Mouse (Mus musculus) spleen, postnatal 14 days (tissue): ENCODE measurements at regions not wholly inside any gene's neighbourhood (a gene's known extent, or its start where the extent isn't known, plus 50 kb on each side); places are given as distances from the start of the nearest gene placed in this dataset.
"Not testable (repeated sequence)": the region's sequence is repeated elsewhere in the genome, so short reads cannot be mapped to it uniquely, and the experiment has no call there.

Source experiments
- DNase-seq, 2 experiments: peaks; one replicate each; pipeline ENCODE4 v3.0.0; 2021 to 2022; ENCODE audit warnings: low spot score in 2 of 2

DNA sequence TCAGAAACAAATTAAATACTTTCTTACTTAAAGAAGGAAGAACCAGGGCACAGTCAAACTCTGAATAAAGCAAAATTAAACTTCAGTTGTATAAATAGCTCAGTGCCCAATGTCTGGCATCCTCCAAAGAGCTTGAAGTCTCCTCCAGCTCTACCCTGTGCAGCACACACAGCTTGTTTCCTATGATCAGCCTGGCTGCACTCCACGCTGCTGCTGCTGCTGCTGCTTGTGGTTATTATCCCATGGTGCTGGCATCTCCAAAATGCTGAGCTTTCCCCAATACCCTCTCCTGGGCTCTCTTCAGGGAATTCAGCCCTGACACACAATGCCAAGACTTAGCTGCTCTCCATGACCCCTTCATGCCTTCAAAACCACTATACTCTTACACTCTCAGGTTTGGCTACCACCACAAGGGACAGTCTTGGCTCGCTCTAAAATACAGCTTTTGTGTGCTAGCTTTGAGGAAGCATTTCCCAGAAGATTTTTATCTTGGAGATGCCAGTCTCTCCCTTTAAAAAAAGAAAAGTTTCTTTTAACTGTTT is 121.0 kb downstream of the Rab10 start:
- DNase-seq, result not testable (repeated sequence)

DNA sequence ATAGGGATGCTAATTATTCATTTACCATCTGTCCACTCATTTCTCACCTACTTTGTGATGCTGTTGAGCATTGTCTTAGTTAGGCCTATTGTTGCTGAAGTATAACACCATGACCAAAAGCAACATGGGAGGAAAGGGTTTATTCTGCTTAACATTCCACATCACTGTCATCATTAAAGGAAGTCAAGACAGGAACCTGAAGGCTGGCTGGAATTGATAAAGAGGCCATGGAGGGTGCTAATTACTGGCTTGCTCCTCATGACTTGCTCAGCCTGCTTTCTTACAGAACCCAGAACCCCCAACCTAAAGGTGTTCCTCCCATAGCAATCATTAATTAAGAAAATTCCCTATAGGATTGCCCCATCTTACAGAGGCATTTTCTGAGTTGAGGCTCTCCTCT is 121.6 kb downstream of the Rab10 start:
- no peak for DNase-seq

DNA sequence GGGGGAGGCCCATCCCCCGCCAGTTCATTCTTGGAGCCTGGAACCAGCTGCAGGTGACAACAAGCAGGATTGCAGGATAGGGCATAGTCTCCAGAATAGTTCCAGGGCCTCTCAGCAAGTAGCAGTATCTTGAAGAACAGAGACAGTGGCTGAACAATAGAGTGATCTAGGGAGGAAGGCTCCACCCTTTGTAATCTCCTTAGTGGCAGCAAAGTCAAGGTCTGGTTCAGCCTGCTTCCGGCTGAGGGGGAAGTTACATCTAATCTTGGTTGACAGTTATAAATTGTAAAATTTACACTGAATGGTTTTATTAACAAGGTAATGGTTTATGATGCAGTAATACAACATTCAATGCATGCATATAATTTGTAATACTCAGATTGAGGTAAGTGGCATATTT is 136.4 kb downstream of the Rab10 start:
- no peak for DNase-seq

DNA sequence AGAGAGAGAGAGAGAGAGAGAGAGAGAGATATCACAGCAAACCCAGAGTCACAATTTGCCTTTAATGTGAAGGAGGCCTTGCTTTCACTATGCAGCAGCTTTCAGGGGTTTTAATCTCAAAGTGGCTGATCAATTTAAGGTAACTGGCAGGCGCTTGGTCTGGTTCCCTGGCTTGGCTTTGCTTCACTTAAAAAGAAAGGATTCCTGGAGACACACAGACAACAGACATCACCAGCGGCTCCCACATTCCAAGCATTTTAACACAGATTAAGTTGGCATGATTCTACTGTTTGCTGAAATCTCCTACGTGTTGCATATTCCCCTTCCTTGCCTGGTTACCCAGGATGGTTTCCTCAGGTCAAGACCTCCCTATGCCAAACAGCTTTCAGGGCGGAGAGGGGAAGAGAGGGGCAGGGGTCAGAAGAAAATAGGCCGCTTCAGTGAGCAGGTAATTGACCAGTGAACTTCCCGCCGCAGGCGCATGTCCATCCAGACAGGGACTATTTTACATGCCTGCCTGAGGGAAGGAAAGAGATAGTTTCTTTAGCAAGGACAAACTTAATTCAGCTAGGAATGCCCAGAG is 140.0 kb downstream of the Rab10 start:
- DNase-seq, result not testable (repeated sequence)

DNA sequence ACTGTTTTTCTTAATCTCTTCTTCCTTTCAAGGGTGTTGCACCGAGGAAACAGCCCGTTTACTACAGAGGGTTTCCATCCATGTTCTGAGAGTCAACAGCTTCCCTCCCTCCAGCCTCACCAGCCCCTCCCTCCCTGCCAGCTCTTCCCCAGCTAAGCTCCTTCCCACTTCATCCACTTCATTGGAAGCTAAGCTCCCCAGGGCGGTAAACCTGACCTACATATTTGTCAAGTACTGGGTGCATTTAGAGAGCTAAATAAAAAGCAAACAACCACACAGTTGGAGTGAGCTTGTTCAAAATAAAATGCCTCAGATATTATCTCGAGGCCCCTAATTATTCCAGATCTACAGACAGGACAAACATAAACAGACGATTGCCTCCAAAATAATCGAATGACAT is 148.1 kb downstream of the Rab10 start:
- not testable (repeated sequence) for DNase-seq

DNA sequence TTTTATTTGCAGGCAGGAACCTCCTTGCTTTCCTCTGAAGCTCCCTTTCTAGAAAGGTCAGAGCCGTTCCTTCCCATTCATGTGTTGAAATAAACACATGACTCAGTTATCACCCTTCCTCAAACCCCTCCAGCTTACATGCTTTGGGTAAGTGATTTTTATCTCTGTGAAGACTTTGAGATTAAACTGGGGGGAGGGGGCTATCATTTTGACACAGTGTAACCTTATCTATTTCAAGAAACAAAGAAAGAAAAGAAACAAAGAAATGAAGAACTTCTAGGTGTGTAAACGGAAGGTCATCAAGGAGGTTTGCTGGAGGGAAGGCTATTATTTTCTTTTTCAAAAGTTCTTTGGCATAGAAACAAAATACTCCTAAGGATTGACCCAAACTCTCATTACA is 151.0 kb downstream of the Rab10 start:
- DNase-seq, result not testable (repeated sequence)

DNA sequence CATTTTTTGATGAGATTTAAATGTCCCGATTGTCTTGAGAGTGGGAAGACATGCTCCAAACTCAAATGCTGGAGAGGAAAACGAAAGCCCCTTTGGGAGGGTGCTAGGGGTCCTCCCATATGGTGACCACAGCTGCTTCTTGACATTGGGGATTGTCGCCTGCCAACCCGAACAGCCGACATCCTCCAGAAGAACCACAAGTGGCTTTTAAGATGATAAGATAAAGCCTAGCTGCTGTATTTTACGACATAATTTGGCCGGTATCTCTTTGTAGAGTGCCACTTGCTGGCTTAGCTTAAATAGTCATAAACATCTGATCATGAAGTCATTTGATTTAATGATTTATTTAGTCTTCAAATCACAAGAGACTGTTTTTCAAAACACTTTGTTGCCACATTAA is 156.1 kb downstream of the Rab10 start:
- not testable (repeated sequence) for DNase-seq

DNA sequence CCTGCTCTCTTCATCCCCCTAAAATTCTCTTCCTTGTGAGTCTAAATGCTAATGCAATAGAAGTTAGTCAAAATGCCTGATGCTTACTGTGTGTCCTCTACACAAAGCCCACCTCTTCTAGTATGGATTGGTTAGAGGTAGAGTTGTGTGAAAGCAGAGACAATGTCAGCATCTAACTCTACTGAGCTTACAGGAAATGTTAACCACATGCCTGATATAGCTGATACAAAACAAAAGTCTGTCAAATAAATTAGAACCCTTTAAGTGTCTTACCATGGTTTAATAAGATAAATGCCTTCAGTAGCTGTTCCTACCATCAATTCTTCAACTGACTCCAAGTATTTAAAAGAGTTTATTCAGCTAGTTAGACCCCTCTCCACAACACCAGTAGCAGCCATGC is 177.2 kb downstream of the Rab10 start:
- DNase-seq, result not testable (repeated sequence)

DNA sequence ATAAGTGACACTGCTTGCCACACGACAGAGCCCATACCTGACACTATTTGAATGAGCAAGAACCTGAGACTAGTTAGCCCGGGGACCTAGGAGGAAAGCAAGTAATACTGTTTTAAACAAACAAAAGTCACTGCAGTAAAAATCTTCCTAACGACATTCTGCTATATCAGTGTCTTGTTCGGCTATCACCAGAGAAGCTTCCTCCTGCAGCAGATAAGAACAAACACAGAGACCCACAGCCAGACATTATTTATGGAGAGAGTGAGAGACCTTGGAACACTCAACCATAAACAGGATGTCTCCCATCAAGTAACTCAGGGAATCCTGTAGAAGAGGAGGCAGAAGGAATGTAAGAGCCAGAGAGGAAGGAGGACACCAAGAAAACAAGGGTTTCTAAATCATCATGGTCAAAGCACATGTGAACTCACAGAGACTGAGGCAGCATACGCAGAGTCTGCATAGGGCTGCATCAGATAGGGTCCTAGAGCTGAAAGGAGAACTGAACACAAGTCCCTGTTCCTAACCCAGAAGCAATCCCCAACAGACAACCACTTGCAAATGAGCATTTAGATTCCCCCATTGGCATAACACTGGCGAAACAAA is 178.5 kb downstream of the Rab10 start:
- not testable (repeated sequence) for DNase-seq

DNA sequence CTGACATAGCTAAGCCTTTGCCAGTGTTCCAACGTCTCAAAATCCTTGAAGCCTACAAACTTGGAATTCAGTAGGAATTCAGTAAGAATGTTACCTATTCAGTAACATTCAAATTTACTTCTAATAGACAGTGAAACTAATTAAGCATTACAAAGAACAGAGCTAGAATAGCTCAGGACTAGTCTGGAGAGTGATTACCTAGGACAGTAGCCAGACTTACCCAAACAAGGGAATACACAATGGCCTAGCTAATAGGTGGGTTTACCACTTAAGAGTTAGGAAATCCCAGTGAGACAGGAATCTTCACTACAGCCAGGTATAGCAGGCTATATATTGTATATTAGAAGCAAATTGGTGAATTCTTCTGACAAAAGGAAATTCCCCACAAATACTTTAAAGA is 182.4 kb downstream of the Rab10 start:
- not testable (repeated sequence) for DNase-seq

DNA sequence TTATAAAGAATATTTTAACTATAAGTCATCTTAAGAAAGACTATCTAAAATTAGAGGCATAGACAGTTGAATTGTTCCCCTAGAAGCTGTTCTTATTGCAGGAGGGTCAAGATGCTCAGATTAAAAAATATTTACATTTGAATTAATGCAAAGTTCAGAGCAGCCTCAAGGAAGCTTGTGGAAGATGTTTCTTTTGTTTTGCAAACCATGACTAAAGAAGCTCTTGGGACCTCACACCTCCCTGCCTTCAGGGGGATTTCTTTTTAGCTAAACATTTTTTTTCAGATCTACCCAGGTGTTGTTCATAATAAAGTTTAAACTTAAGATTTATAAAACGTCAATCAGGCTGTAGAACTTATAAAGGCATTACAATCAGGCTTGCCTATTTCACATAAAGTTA is 185.7 kb downstream of the Rab10 start:
- no peak for DNase-seq

DNA sequence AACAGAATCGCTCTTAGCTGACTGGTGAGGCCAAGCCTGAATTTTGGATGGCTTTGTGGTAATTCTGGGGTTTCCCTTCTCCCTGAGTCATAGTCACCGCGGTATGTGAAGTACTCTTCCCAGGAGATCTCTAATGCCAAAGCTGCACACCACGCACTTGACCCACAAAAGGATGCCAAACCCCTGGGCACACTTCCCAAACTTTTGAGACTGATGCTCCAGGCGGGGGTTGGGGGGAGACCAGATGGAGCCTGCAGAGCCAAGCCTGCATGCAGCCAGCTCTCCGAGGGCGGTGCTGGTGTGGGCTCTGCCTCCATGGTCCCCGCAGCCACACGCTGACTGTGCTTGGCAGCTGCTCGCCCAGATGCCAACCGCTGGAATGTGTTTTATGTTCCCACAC is 199.2 kb downstream of the Rab10 start:
- not testable (repeated sequence) for DNase-seq

DNA sequence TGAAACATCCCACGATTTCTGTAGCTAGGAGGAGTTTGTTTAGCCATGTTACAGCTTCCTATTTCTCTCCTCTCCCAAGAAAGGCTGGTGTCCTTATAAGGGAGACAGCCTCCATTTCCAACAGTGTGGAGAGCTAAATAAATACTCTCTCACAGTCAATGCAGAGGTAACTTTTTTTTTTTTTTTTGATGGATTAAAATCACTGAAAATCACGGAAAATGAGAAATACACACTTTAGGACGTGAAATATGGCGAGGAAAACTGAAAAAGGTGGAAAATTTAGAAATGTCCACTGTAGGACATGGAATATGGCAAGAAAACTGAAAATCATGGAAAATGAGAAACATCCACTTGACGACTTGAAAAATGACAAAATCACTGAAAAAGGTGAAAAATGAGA is 200.1 kb downstream of the Rab10 start:
- peak; percentile 38 to 68 for DNase-seq

DNA sequence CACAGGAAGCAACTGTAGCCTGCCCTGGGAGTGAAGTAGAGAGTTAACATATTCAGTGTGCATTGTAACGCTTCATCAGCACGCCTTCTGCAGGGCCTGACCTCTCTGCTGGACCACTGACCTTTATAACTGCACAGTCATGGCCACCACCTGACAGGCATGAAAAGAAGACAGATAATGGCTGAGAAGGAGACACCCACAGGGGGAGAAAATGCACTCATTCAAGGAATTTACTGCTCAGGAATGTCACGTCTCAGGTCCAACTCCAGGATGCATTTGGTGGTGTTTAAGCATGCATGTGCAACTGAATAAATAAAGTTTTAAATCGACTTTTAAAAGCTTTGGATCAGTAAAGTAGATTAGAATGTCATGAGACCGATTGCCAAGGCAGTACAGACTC is 207.8 kb downstream of the Rab10 start:
- not testable (repeated sequence) for DNase-seq

DNA sequence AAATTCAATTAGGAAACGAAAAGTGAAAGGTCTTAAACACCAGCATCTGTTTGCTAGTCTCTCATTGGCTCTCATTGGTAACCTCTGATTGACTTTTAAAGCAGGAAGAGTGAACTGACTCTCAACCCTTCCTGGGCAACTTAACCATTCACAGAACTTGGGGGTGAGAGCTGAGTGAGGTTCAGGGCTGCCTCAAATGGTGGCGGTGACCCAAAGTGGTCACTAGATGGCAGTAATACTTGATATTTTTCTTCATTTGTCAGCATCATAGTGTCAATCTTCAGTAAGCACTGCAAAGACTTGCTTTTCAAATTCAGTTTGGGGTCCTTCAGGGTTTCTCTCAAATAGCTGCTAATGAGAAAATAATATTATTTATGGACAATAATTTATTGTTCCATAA is 211.6 kb downstream of the Rab10 start:
- DNase-seq, result peak in 1 of 2 experiments; percentile 21

DNA sequence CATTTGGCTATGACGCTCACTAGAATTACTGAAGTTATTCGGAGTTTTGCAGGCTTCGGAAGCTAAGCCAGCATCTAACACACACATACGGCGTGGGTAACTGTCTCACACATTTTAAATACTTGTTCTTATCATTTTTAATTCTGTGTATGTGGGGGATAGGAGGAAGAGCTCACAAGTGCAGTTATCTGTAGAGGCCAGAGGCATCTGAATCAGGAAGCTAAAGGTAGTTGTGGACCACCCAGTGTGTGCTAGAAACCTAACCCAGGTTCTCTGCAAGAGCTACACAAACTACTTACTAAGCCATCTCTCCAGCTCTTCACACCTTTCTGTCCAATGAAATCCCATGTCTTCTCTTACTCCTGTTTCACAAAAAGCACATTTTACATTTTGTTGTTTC is 215.3 kb downstream of the Rab10 start:
- DNase-seq, result no peak

DNA sequence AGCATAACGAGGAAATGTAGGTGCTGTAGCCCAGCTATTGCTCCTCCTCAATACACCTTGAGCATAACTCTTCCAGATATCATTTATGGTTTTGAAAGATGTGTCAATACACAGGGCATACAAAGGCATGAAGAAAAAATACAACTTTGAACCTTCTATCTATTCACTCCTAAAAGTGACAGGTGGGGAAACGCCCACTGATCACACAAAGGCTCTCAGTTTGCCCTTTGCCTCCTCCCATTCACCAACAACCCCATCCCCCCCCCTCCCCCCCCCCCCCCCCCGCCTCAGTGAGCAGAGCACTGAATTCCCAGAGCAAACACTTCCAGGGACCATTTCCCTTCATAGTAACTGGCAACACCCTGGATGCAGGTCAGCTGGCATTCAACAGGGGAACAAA is 216.8 kb downstream of the Rab10 start:
- not testable (repeated sequence) for DNase-seq

DNA sequence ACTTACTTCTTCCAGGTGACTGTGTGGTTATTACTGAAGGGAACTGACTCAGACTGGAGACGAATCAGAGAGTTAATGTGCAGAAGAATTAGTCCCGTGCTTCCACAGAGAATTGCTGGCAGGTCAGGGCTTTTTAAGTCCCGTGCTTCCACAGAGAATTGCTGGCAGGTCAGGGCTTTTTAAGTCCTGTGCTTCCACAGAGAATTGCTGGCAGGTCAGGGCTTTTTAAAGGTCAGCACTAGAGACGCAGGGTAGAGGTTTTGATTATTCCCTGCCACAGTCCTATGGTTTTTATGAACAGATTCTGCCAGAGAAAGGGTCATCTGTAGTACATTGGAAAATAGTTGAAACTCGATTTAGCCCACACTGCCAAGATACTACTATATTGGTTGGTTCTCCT is 260.2 kb downstream of the Rab10 start:
- not testable (repeated sequence) for DNase-seq

DNA sequence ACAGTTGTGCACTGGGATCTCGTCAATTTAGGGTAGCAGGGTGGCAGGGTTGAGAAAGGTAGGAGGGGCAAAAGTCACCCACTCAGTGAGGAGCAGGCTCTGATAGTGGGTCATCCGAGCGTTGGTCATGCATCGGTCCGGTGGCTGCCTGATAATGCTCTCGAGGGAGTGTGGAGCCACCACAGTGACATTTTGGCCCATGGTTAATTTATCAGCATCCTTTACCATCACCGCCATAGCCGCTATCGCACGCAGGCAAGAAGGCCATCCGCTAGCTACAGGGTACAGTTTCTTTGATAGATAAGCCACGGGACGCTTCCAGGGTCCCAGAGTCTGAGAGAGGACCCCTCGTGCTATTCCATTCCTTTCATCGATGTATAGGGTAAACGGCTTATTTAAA is 291.3 kb downstream of the Rab10 start:
- not testable (repeated sequence) for DNase-seq

DNA sequence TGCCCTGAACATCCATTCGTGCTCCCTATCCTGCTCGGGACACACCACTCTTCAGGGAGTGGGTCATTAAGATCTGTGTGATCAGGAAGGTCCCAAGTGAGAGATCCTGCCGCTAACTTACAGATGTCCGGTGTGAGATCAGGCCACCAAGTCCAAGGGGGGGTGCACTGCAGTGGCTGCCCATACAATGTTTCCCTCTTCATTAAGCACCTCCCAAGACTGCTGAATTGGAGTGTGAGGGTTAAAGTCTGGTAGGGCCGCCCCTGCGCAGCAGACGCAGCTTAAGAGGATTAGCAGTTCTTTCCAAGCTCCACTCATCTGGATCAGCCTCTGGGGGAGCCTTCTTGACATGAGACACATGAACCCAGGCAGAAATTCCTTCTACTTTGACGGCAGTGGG is 293.0 kb downstream of the Rab10 start:
- DNase-seq, result not testable (repeated sequence)
